Mouse (Mus musculus) testis, adult 2 months (tissue): ENCODE results near the gene Il2ra.

Experiments
- CTCF ChIP-seq: fragments of 200-500 bp; IDR thresholded peaks from 2 replicates; pipeline ENCODE4 v1.5.1; 2012; ENCODE audit warnings: low read depth, mild to moderate bottlenecking, inconsistent platforms, low read length, moderate library complexity; ENCODE audit not compliant: control insufficient read depth, insufficient read depth, insufficient replicate concordance
- POLR2A ChIP-seq: fragments of 200-500 bp; IDR thresholded peaks from 2 replicates; pipeline ENCODE4 v1.6.1; 2012; ENCODE audit warnings: low read depth, mild to moderate bottlenecking, inconsistent platforms, low read length, moderate library complexity; ENCODE audit not compliant: control insufficient read depth

DNA sequence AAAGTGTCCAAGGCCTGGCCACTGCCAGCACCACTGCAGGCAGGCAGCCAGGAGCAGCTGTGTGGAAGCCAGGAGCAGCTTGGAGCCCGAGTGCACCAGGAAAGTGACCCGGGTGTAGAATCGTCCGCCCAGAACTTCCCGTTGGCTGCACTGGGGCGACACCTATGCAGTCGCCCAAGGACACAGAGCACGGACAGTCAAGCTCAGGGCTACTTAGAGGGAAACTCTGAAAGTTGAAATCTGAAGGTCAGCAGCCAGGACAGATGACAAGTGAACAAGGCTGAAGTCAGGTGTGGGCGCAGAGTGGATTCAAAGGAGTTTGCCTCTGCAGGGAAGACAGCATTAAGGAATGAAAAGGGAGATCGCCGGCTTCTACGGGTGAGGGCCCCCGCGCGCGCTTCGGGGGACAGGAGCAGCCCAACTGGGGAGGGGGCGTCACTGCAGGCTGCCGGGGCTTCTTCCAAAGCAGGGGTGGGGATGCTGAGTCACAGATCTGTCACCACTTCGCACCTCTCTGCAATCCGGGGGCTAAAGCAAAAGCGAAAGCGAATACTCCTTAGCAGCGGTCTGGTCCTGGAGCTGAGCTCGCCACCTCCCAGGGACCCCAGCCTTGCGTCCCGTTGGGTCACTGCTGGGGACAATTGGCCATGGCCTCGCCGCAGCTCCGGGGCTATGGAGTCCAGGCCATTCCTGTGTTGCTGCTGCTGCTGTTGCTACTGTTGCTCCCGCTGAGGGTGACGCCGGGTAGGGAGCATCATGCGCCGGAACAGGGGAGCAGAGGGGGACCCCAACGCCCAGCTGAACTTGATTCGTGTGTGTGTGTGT is 62.8 kb downstream of the Il2ra start, which contains the start of gene Il15ra:
- TF ChIP-seq POLR2A: no peak
- no peak for TF ChIP-seq CTCF
